Mouse (Mus musculus) heart, postnatal 25 days (tissue): ENCODE results near the gene Hes3. TPM values are rescaled to one million over a fixed set of nuclear protein-coding genes. Genes with fewer than 3 reads are reported as not detected.
A peak's percentile ranks its signal among the peaks of the same experiment; 100 is the strongest.

Experiments used
- DNase-seq: peaks from one replicate; pipeline ENCODE4 v3.0.0; 2022; ENCODE audit warnings: low spot score
- intact Hi-C: fragments of 180-260 bp; cut with DNase I; formaldehyde crosslinking; loops from one replicate; pipeline ENCODE4 v1.15.1; 2025
- total RNA-seq, 2 experiments: library from RNA; stranded (reverse); gene quantifications; 2 replicates each; pipeline ENCODE4 v1.2.3; 2021

Hes3 gene
- total RNA-seq = not detected

DNA sequence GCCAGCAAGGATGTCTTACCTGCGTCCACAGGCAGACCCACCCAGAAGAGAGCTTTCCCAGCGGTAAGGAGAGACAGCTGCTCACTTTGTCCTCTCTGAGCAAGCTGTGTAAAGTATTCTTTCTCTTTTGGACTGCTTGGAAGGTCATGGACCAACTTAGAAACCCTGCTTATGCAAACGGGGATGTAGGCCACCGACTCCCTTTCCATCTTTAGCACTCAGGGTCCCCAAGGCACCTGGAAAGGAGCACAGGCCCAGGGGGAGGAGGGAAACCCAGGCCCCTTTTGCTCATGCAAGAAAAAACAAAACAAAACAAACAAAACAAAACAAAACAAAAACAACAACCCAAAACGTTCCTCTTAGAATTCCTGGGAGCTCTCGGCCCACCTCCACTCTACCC lies at the start of gene Hes3:
TSS of gene Hes3 (minus strand) at position 101 of the 400 bp plus-strand sequence.
- intact Hi-C loops = no loop called here
- DNase-seq = no peak

DNA sequence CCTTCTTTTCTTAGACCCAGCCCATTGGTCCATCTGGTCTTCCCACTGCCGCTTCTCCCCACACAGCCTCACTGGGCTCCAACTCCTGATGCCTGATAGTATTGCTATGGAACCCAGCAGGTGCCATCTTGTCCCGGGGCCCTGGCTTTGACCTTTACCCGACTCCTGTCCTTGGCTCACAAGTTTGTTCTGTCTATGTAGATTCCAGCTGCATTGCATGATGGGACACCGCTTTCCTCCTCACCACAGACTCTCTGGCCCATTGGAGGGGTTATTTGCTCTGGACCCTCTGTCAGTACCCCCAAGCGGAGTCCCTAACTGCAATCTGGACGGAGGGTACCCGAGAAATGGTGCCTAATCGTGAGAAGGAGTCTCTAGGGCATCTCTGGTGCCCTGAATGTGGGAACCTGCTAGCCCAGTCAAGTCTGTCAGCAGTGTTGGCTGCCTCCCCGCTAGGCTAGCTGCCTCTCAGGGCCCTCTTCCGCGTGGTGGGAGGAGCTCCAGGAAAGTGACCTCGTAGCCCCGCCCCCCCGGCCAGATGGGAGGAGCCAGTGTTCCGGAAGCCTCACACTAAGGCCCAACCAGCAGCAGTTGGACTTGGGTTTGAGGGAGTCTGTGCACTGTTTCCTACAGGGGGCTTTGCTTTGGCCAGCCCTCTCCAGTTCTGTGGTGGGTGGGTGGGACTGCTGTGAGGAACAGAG lies 49.3 kb upstream of the Hes3 start:
- intact Hi-C loops = no loop called here
- no peak for DNase-seq

DNA sequence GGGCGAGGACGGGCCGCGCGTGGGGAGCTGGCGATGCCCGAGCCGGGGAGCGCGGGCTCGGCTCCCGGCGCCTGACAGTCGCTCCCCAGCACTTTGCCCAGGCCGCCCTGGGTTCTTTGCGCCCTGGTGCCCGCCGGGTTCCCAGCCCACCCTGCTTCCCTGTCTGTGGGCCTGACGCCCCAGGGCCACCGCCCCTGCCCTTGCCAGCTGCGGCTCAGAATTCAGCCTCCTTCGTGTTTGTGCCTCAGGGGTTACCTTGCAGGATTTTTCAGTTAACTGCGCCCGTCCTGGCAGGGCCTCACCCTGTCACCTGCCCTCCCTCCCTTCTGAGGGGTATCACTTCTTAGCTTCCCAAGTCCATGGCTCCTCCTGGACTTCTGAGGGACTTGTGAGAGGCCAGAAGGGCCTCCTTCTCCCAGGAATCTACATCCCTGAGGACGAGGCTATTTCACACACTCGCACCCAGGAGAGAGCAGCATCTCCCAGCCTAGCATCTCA lies 47.9 kb upstream of the Hes3 start:
- intact Hi-C loops = no loop called here
- no peak for DNase-seq

DNA sequence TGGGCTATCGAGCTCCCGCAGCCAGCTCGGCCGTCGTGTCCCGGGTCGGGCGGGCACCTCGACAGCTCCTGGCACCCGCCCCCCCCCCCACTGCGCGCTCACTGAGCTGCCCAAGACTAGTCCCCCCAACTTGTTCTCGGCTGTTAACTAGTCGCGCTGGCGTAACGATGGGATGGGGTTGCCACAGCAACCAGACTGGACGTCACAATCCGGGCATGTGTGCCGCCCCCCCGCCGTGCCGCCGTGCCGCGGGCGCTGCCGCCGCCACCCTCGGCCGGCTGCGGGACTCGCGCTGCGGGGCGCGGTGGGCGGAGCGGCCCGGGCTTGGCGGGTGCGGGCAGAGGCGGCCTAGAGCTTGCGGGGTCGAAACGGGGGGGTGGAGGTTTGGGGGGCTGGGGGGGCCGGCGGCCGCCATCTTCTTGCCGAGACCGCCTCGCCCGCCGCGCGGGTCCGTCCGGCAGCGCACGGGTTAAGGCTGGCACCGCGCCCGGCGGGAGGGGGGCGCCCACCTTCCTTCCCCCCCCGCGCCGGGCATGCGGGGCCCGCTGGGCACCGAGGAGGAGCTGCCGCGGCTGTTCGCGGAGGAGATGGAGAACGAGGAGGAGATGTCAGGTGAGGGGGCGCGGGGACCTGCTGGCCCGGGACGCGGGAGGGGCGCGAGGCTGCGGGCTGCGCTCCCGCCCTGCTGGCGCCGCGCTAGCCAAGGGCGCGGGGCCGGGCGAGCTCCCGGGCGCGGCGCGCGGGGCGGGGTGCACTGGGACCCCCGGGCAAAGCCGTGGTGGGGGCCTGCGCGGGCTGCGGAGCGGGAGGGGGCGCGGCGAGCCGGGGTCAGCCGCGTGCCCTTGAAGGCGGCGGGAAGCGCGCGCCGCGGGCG lies 47.2 kb upstream of the Hes3 start, which contains the start of gene Chd5:
TSS of gene Chd5 (plus strand) at position 233 of the 874 bp plus-strand sequence.
- intact Hi-C loops = no loop called here
- no peak for DNase-seq

DNA sequence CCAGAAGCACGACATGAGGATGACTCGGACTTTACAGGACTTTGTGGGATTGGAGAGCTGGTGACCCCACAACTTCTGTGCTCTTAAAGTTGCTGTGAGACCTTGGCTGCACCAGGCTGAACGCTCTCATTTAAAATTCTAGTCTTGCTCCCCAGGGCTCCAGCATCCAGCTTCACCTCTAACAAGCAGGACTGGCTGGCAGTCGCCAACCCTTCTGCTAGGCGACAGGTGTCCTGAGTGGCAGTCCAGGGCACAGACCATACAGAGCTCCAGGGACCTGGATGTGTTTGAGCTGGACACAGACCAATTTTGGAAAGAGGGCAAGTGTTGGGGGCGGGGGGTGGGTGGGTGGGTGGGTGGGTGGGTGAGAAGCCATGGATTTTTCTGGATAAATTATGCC lies 46.3 kb upstream of the Hes3 start:
- intact Hi-C loops = no loop called here
- DNase-seq = no peak

DNA sequence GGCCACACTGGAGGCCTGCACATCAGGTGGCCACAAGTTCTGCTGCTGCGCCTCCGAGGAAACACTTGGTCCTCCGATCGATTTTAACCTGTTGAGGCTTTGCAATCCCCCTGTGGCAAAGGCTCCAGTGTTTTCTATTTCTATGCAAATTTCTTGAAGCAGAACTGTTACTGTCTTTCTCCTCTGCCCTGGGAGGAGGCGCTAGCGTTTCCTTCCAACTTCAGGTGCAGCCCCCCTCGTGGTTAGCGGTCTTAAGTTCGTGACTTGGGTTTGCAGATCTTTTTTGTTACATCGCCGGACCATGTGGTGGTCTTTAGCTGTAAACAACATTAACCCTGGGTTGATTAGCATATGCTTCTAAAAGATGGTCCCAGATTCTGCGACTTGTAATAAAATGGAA lies 42.1 kb upstream of the Hes3 start:
- intact Hi-C loops = loop anchor here (2.0 to 5.0 kb wide), 2 partner anchors 101 to 159 kb away; no protein-coding TSS in a partner anchor
- DNase-seq = no peak

DNA sequence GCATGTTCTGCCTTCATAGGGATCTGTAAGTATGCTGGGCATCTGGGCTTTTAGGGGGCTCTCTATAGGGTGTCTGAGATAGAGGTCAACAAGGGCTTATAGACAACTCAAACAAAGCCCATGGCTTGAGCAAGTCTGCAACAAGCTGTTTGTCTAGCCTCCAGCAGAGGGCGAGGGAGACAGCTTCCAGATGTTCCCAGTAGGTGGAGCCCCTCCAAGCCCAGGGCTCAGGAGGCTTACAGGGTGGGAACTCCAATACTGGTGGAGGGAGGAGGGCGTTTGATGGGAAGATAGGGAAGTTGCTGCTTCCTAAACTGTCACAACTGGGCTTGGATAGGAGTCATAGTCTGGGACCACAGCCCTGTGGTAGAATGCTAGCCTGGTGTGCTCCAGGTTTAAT lies 41.5 kb upstream of the Hes3 start:
- DNase-seq = peak; percentile 33
- intact Hi-C loops = loop anchor here (2.0 to 5.0 kb wide), 2 partner anchors 102 to 159 kb away; no protein-coding TSS in a partner anchor

DNA sequence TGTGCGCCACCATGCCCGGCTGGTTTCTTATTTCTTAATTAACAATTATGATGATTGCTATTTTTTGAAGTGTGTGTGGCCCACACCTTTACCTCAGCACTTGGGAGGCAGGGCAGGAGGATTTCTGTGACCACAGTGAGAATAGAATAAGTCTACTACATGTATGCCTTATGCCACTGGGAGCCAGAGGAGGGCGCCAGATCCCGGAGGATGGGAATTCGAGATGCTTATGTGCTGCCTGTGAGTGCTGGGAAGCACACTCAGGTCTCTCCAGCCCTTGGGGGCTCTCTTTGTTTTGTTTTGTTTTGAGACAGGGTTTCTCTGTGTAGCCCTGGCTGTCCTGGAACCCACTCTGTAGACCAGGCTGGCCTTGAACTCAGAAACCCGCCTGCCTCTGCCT lies 37.2 kb upstream of the Hes3 start:
- no peak for DNase-seq
- intact Hi-C loops = no loop called here

DNA sequence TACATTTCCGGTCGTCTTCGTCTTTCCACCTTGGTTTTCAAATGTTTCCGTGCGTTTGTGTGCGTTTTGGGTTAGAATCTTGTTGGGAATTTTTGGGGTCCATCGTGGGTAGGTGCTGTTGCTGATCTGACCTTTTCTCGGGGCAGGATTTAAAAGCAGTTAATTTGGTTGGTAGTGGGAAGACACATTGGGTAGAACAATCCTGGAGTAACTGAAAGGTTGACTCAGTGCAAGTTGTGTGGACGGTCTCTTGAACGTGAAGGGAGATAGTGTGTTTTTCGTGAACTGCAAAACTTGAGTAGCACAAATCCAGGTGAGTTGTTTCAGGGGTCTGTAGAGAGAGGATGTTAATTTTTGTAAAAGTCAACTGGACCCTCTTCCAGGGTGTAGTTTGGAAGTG lies 35.1 kb upstream of the Hes3 start:
- intact Hi-C loops = no loop called here
- DNase-seq = no peak

DNA sequence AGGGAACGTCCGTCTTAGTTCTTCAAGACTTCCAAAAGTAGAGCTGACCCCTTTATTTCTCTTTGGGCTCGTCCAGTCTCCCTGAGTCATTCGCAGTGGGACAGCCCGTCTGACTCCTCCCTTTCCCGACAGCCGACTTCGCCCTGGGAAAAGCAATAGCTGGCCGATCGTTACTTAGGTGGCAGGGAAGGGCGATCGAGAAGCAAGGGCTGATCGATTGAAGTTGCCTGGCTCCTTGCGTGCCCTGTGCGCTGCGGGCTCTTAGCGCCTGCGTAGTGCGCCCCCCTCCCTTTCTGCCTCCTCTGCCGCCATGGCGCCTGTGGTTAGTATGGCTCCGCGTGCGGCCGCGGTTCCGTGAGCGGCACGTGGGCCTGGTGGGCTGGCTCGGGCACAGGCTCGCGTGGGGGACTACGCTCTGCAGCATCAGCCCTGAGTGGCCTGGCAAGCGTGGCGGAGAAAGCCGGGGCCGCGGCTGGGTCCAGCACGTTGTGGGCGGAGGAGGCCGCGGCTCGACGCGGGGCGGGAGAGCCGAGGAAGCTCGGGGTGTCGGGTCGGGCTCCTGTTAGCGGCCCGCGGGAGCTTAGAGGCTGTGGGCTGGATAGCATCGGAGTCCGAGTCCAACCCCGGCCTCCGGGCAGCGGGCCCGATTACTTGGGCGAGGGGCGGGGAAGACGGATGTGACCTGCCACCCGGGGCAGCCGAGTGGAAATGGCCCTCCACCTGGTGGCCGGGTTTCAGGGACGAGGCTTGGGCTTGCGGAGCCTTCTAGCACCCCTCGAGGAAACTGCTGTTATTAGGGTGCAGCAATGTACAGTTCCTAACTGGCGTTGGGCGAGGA lies 34.3 kb upstream of the Hes3 start, which contains the start of gene Rpl22:
TSS of gene Rpl22 (plus strand) at position 169 of the 838 bp plus-strand sequence.
- intact Hi-C loops = loop anchor here (2.0 kb wide), 1 partner anchor 29 kb away; the partner anchor contains the start of gene Icmt
- DNase-seq = peak; percentile 90

DNA sequence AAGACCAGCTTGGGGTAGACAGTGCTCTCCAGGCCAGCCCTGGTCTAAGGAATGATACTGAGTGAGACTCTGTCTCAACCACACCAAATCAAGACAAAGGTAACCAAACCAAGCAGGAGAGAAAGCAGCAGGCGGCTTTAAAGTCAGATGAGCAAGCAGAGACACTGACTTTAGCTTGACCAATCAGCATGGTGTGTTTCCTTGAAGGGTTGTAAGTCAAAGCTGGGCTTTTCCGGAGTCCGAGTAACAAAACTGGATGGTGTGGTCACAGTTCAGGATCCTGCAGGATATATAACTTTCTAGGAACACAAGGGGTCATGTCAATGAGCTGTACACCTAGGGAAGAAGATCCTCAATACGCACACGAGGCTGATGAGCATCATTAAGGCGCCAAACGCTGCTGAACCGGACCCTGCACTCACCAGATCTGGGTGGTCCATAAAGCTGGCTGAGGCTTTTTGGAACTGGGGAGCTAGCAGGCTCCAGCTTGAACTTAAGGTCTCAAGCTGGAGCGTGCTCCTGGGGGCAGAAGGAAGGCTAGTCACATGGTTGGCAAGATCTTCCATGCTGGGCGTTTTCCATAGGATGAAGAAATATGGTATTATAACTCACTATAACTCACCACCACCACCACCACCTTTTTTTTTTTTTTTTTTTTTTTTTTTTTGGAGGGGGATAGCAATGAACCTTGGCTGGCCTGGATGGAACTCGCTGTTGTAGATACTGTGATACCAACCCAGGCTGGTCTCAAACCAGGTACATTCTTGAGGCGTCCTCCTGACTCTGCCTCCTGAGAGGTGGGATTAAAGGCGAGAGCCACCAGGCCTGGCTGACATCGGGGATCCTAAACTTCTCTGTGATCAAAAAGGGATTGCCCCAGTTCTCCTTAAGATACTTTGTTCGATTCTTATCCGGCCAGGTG lies 33.4 kb upstream of the Hes3 start:
- no peak for DNase-seq
- intact Hi-C loops = loop anchor here (2.0 kb wide), 1 partner anchor 28 kb away; the partner anchor contains the start of gene Icmt

DNA sequence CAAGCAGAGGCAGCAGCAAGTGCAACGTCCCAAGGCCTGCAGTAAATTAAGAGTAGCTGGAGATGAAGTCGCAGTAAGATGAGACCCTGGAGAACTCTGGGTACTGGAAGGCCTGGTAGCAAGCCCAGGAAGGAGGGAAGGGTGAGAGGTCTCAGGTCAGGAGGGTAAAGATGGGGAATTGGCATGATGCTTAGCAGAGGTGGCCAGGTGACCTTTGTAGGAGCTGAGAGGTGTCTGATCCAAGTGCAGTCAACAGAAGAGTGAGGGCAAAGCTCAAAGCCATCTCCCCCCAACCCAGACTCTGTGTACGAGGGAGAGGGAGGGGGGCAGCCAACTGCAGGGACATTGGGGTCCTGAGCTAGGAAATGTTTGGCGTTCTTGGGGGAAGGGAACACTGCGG lies 30.0 kb upstream of the Hes3 start:
- intact Hi-C loops = no loop called here
- no peak for DNase-seq

DNA sequence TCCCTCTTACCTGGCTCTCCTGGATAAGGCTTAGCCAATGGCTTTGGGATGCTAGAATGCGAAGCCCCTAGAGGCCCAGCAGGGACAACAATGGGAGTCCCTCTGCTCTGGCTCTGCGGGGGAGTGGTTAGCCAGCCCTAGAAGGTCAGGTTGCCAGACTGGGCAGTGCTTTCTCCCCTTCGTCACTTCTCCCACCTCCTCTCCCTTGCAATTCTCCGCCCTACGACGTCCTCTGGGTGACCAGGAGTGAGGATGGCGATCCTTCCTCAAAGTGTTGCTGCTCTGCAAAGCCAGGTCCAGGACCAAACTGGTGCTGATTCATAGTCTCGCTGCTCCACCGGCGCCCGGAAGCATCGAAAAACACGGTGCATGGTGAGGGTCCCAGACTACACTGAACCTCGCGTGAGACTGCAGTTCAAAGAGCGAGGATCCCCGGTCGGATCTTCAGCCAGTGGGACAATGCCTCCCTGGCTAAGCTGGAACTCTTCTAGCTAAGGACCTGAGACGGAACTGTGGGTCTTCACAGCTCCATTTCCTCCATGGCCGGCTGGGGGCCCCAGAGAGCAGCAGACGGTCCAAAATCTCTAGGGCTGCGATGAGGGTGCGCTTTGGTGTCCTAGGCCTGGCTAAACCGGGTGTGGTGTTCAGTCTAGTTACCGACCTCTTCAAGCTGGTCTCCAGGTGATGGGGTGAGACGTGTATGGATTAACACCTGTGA lies 27.2 kb upstream of the Hes3 start, which contains the start of gene Rnf207:
TSS of gene Rnf207 (minus strand) at position 477 of the 718 bp plus-strand sequence.
- DNase-seq = peak; percentile 50
- intact Hi-C loops = no loop called here

DNA sequence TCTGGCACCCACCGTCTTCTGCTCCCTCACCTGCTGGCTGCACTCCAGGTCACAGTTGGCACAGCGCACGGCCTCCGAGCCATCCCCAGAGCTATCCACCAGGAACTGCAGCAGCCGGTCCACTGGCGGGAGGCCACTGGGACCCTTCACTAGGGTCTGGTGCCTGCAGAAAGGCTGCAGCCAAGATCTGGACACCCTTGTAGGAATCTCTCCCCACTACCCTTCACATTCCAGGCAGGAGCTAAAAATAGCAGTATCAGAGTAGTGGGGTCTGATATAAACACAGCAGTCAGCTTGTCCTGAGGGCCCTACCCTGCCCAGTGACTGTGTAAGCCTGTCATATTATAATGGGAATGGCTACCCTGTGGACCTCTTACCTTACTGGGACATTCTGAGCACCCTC lies 26.2 kb upstream of the Hes3 start:
- DNase-seq = no peak
- intact Hi-C loops = no loop called here

DNA sequence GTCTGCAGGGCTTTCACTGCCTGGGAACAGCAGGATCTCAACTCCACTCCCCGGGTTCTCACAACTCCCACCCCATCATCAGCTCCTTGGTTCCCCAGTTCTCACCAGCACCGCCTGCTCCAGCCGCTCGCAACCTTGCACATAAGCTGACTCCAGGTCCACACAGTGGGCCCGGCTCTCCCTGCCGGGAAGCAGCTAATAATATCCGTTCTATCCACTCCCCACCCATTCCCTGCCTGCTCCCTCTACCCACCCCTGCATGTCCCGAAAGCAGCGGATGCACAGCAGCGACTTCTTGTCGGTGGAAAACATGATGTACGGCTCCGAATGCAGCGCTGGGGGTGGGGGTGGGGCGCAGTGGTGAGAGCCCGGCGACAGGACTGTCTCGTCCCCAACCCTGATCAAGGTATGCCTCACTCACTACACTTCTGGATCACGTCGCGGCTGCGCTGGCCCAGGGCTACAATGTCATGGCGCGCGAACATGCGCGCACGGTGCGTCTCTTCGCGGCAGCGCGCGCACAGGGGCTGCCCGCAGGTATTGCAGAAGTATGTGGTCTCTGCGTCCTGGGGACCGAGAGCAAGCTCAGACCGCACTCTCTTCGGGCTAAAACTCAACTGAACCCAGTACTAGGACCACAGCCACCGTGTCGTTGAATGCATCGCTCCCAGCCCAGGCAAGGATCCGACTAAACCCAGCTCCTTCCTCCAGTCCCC lies 24.2 kb upstream of the Hes3 start:
- DNase-seq = no peak
- intact Hi-C loops = no loop called here

DNA sequence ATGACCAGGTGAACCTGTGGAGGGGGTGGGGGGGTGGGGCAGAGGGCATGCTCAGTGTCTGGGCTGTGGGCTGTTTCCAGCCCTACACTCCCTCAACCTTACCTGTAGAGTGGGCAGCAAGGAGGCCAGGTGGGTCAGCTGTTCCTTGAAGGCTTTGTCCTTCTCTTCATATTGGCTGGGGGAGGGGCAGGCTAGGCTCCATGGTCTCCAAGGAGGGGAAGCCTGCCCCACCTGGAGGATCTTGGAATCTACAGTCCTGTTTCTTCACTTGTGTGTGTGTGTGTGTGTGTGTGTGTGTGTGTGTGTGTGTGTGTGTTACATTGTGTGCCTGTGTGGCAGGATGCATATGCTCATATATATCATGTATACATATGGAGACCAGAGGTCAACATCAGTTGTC lies 22.5 kb upstream of the Hes3 start:
- no peak for DNase-seq
- intact Hi-C loops = no loop called here

DNA sequence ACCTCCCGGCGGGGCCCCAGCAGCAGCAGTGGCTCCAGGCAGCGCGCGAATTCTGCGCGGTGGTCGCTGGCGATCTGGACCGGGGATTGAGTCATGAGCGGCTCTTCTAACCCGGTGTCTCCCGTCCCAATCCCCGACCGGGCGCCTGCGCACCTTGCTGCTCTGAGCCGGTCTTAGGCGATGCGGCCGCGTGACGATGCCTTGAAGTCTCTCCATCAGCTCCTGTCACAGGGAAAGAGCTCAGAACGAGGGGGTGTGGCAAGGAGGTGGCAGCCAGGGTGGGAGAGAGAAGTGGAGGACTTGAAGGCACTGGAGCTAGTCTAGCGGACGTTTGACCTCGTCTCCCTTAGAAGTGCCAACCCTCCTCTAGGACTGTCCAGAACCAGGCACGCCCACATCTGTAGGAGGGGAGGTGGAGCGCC lies 21.8 kb upstream of the Hes3 start:
- intact Hi-C loops = no loop called here

More for the DNA sequence above, 21.8 kb upstream of the Hes3 start:
- DNase-seq = no peak
